Mouse (Mus musculus): ENCODE measurements around the gene Cyfip1.

GRCm38 (mm10) chr7:55841977-55842503 is 495 bp downstream of the Cyfip1 start:
- no peak for TF ChIP-seq ZC3H11A (IDR thresholded peaks at IDR 0.05; ENCODE audit: borderline replicate concordance, low read depth, low read length)
- TF ChIP-seq MAFK (IDR thresholded peaks at IDR 0.05; ENCODE audit: insufficient read depth, low read depth, low read length) = no peak

Data from ES-E14 (cell line).